In genomic region chr11:87920966-87921365, GRCm38 (mm10) we compare ENCODE assay signal across 9 mouse cellular contexts. TPM values are rescaled to one million over a fixed set of nuclear protein-coding genes. Genes with fewer than 3 reads are reported as not detected.
A peak's percentile ranks its signal among the peaks of the same experiment; 100 is the strongest.
DNase-seq lines count a peak whose midpoint lies in the region; TF ChIP-seq lines count a peak whose summit lies in the region.
"Had no signal": no experiment of that assay in that cellular context is flagged by ENCODE, and none has a peak within 500 bp of the region (broad histone marks: within the 10 kb centered on the region; RNA-seq: fewer than 3 reads in every experiment).

Olfr464 (minus strand) TSS chr11:87920967.

- no peak within 1 kb of the TSS for H3K4me3 ChIP-seq in thymus, adult 2 months (ENCODE audit: control insufficient read depth, insufficient read depth, low read length)

- H3K27me3 ChIP-seq in thymus, adult 2 months (ENCODE audit: control insufficient read depth, insufficient read depth, low read length): no peaks in the 10 kb centered on the region

- WGBS in thymus, adult 2 months: 26% methylated on average over 5 of the region's 5 CpGs

- intact Hi-C loops in heart, postnatal 14 days (cut with DNase I): no loop called here

- no peaks in the 10 kb centered on the region for H3K4me1 ChIP-seq in thymus, adult 2 months (replicated peaks; ENCODE audit: control insufficient read depth, insufficient read depth, low read length)

- TF ChIP-seq POLR2A in thymus, adult 2 months (IDR thresholded peaks at IDR 0.05; ENCODE audit: control insufficient read depth, extremely low read depth, insufficient read depth, low read length, poor library complexity): no peak

- no peaks in the 10 kb centered on the region for H3K36me3 ChIP-seq in thymus, adult 2 months (ENCODE audit: control insufficient read depth, insufficient read depth, low read length)

- no peak for TF ChIP-seq CTCF in thymus, adult 2 months (IDR thresholded peaks at IDR 0.05; ENCODE audit: borderline replicate concordance, control insufficient read depth, extremely low read depth, insufficient read depth, low read length, poor library complexity)

- peak; percentile 9 to 14 for DNase-seq in heart, postnatal 14 days
- no peak for DNase-seq in heart, adult 9 months (ENCODE audit: low spot score in 2 of 2)
- peak; percentile 15 for DNase-seq in thymus, adult 2 months
- no peak for DNase-seq in thymus, adult 18-20 months
- DNase-seq in hindlimb bud, embryonic 11.5 days (ENCODE audit: extremely low spot score, low read depth, low spot score): peak; percentile 60
- peak; percentile 33 for DNase-seq in yolk sac, embryonic 10.5 days (ENCODE audit: low spot score)
- DNase-seq in T-cell, adult 2 months (ENCODE audit: low spot score): no peak
- DNase-seq in natural killer cell, adult 2 months (ENCODE audit: low spot score in 2 of 2): no peak

- H3K27ac ChIP-seq in thymus, adult 2 months (ENCODE audit: control insufficient read depth, insufficient read depth, low read length): no peak within 1 kb of the TSS

RNA-seq across cellular contexts. Expression of gene Olfr464, which starts in this region (rescaled TPM):
- total RNA-seq in heart, postnatal 14 days (2021): not detected
- 0.27 and 0.28 TPM in 2 replicates for polyA plus RNA-seq in thymus, adult 2 months (2012; rRNA removed)
- polyA plus RNA-seq: urinary bladder, adult 2 months had no signal

Comparison
In these comparisons a context has a peak if more than half of its experiments do, and no peak if none do; other contexts are left out.
1. Peak in DNase-seq in heart, postnatal 14 days; RNA of the gene not detected or under 1 TPM.
2. Peak in DNase-seq in thymus, adult 2 months; RNA of the gene not detected or under 1 TPM.
3. DNase-seq: peak in hindlimb bud, embryonic 11.5 days (single experiment) and yolk sac, embryonic 10.5 days (single experiment); none in heart, adult 9 months (0 of 2), thymus, adult 18-20 months (0 of 2), T-cell, adult 2 months (single experiment) and natural killer cell, adult 2 months (0 of 2).